Mouse (Mus musculus): ENCODE data around the gene Pced1b.

DNA sequence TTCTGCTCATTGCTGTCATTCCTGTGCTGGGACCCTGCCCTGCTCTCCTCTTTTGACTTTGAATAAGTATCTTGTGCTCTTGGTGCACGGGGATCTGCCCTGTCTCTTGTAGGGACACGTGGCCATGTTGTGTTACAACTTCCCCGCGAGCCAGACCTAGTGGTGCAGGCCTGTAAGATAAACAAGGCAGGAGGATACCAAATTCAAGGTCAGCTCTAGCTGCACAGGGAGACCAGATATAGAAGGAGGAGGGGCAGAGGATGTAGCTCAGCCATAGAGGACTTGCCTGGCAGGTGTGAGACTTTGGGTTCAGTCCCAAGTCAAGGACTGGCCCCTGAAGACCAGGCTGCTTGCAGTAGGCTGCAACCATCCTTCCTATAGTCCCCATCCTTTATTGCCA is 103.6 kb downstream of the Pced1b start:
- TF ChIP-seq CTCF (IDR thresholded peaks at IDR 0.05; ENCODE audit: insufficient read depth, low read length) (no peak), POLR2A (IDR thresholded peaks at IDR 0.05; ENCODE audit: borderline replicate concordance, extremely low read depth, low read depth, low read length) (no peak)
